Mouse (Mus musculus) WW6 (cell line): ENCODE data around the gene Olfr1295.

Experiments
- DNase-seq: peaks from one replicate; pipeline ENCODE4 v3.0.0-alpha.2; 2013; ENCODE audit warnings: low read depth, low spot score

The Olfr1295 gene

GRCm38 (mm10) chr2:111569581-111569980, at the start of gene Olfr1295:
Gene Olfr1295, minus strand, starts transcription at chr2:111569681.
- no peak for DNase-seq

GRCm38 (mm10) chr2:111540191-111540590, 29.3 kb downstream of the Olfr1295 start, which contains the start of gene Olfr1294:
Gene Olfr1294, minus strand, starts transcription at chr2:111540291.
- DNase-seq = no peak

- no peak for DNase-seq
These were observed 44.6 kb downstream of the Olfr1295 start, which contains the start of gene Olfr1293-ps for GRCm38 (mm10) chr2:111524903-111525302. Gene Olfr1293-ps, plus strand, starts transcription at chr2:111525203.

GRCm38 (mm10) chr2:111517451-111517850, 52.0 kb downstream of the Olfr1295 start:
- DNase-seq = no peak
